Mouse (Mus musculus) layer of hippocampus, adult 6 months (tissue): ENCODE results near the gene Washc1. TPM values are rescaled to one million over a fixed set of nuclear protein-coding genes. Genes with fewer than 3 reads are reported as not detected.

Source experiments
- long read RNA-seq, 2 experiments: library from polyadenylated mRNA; unstranded; transcript quantifications; one replicate each; pipeline ENCODE4 v2.0.0; 2019 to 2020
- polyA plus RNA-seq: library from polyadenylated mRNA; unstranded; fragments of <200 nt; fragmentation: Nextera tagmentation; gene quantifications from 2 replicates; pipeline ENCODE4 v1.2.3, GENCODE M21; 2021

Washc1 gene
- 4.9 TPM in 2 replicates for polyA plus RNA-seq
- long read RNA-seq, experiment 1, partial matches to known transcripts = 4 of 8 reads
- long read RNA-seq, experiment 1, other reads (novel, unspliced or antisense) = 1 of 8 reads
- long read RNA-seq, experiment 2, transcript Washc1-202 (11 exons, 1,831 nt) = minor isoform, 7 of 61 reads
- long read RNA-seq, experiment 2, transcript Washc1-201 (11 exons, 2,905 nt) = major isoform, 42 of 61 reads
- long read RNA-seq, experiment 2, partial matches to known transcripts = 8 of 61 reads
- long read RNA-seq, experiment 2, other reads (novel, unspliced or antisense) = 4 of 61 reads

DNA sequence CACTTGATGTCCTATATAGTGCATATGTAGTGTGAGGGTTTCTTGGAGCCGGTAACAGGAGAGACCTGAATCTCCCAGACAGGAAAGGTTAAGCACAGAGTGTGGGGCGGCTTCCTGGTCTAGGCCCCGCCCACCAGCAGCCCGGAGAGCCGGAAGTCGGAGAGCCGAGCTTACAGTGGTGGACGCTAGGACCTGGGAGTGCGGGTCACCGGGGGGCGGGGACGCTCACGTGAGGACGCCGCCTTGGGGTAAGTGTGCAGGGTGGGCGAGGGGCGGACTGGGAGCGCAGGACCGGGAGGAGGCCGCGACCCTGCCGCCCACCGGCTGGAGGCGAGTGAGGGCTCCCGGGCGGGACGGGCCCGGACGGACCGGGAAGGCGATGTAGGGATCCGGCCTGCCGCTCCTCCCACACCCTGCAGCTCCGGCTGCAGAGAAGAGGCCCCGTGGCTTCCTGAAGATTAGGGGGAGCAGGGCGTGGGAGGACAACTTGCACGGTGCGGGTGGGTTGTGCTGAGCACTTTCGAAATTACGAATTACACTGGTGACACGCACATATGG, at the start of gene Washc1:
TSS of gene Washc1 (plus strand) at position 144 of the 558 bp plus-strand sequence.

DNA sequence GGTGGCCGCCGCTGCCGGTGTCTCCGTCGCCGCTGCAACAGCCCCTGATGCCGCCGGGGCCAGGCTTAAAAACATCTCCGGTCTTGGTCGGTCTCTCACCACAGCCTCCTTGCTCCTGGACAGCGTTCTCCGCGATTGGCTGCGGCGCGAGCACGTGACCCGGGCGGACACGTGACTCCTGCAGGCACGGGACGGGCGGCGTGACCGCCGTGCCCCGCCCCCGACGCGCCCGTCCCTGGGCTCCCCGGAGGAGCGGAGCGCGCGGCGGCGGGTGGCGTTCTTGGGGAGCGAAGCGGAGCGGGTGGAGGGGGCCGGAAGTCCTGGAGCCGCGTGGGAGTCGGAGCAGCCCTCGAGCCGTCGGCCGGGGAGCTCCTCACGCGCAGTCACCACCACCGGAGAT, 34.4 kb upstream of the Washc1 start, which contains the start of gene Ankrd12:
TSS of gene Ankrd12 (minus strand) at position 156 of the 400 bp plus-strand sequence.

DNA sequence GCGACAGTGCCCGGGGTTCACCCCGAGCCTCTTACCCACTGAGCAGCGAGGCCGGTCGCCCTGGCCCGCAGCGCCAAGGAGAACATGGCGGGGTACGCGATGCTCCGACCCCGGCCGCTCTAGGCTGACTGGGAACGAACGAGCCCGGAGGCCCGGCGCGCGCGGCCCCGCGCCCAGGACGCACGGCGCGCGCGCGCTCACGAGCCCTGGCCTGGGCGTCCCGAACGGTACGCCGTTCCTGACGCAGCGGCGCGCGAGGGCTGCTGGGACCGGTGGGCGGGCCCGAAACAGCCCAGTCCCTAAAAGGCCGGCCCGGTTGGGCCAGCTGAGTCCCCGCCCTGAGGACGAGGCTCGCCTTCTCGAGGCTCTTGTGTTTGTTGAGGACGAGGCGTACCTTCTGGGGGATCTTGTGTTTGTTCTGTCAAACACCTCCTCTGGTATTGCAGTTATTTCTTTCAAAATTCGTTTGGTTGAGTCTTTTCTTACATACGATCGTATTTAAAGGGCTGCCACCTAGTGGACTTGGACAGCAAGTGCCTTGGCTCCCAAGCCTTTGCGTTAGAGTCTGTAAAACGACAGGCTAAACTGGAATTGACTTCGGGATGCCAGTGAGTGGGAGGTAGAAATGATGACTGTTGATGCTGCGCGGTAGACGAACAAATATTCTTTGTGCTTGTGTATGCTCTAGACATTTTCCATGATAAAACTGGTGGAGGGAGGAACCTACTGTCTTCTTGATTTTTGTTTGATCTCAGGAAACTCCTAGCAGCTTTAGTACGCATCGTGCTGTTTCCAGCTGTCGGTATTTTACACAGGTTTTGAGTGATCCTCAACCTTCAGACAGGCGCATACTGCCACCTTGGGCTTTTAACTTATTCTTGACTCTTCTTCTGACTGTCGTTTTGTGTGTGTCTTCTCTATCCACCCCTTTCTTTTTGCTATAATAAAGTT, 9.7 kb upstream of the Washc1 start, which contains the start of gene Ndufv2:
TSS of gene Ndufv2 (minus strand) at position 180 of the 951 bp plus-strand sequence.

DNA sequence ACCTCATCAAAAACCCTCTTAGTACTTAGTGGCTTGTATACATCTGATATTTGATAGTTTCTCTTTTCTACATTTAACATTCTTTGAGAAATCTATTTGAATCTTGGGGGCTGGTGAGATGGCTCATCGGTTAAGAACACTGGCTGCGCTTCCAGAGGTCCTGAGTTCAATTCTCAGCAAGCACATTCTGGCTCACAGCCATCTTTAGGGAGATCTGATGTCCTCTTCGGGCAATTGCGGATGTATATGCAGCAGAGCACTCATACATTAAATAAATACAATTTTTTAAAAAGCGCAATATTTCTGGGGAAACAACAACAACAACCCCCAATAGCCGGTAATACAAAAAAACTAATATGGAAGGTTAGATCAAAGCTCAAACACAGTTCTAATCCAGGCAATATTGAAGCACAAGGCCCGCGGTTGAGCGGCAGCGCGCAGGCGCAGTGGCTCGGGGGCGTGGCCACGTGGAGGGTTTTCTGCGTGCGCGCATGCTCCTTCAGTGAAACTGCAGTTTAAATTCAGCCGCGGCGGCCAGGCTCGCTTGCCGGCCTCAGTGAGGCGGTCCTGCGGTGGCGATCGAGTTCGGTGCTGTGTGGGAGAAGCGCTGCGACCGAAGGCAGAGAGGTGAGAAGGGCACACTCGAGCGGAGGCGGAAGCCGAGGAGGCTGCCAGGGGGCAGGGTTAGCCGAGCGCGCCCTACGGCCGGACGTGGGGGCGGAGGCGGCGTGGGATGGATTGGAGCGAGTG, 11.9 kb downstream of the Washc1 start, which contains the start of gene Ddx11:
TSS of gene Ddx11 (plus strand) at position 455 of the 750 bp plus-strand sequence.

Other genes with a start within 250 kb of the Washc1 start
- 75.8 and 81.0 TPM in 2 replicates for gene Ralbp1, start 225.7 kb upstream of the Washc1 start, polyA plus RNA-seq
- gene Twsg1, start 160.3 kb upstream of the Washc1 start, polyA plus RNA-seq = 10.2 and 11.1 TPM in 2 replicates
- 83.5 and 90.8 TPM in 2 replicates for gene Ankrd12, start 34.5 kb upstream of the Washc1 start, polyA plus RNA-seq
- gene Ndufv2, start 10.0 kb upstream of the Washc1 start, polyA plus RNA-seq = 434 and 479 TPM in 2 replicates
- 0.16 and 0.29 TPM in 2 replicates for gene Ddx11, start 12.0 kb downstream of the Washc1 start, polyA plus RNA-seq